Mouse (Mus musculus): ENCODE data around the gene Tspan6.

Tspan6 gene

DNA sequence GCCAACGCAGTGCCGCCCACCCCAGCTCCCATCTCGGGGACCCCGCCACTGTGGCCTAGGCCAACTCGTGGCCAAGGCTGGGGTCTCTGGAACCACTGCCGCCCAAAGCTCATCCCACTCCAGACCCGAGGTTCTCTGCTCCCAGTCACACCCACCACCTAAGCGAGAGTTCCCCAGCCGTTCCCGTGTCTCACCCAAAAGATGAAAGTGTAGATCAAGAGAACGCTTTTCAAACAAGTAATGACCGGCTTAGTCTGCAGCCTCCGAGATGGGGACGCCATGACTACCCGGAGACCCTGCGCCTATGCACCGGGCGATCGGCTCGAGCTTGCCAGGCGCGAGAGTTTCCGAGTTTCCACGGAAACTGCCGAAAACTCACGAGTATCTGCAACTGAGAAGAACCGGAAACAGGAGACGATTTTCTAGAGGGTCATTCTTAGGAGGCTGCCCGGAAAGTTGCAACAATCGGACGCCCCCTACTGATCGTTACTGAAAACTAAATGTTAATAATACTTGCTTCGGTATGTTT, at the start of gene Tspan6:
Tspan6 (minus strand) TSS at position 416 of the 529 bp plus-strand sequence.
- DNase-seq, result peak; percentile 57 to 67

DNA sequence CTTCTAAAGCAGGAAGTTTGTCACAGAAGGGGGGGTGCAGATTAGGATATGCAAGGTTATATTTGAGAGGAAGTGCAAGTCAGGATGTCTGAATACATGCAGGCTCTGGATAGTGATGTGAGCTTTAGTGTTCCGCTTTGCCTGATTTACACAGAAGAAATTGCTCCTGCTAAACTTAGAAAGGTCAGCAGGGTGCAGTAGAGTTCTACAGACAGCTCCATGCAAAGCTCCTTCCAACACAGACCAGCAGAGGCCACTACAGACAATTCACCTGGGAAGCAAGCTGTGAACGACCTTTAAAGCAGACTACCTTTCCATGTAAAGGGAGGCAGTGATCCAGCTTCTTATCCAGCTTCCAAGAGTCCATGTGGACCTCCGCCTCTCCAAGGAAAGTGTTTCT, 49.2 kb upstream of the Tspan6 start:
- peak; percentile 20 to 51 for DNase-seq

DNA sequence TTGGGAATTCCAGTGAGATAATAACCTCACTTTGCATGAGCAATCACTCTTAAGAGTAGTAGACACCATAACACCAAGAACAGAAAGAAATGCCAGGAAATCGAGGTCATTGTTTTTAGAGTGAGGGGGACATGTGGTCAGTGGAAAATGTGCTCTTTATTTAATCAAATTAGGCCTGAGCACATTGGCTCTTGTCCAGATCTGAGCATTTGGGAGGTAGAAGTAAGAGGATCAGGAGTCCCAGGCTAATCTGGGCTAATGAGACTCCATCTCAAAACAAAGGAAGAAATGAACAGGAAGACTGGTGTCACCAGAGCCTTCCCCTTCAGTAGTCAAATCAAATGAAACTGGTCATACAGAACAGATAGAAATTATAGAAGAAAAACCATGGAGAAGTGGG, 41.3 kb upstream of the Tspan6 start:
- DNase-seq, result no peak

DNA sequence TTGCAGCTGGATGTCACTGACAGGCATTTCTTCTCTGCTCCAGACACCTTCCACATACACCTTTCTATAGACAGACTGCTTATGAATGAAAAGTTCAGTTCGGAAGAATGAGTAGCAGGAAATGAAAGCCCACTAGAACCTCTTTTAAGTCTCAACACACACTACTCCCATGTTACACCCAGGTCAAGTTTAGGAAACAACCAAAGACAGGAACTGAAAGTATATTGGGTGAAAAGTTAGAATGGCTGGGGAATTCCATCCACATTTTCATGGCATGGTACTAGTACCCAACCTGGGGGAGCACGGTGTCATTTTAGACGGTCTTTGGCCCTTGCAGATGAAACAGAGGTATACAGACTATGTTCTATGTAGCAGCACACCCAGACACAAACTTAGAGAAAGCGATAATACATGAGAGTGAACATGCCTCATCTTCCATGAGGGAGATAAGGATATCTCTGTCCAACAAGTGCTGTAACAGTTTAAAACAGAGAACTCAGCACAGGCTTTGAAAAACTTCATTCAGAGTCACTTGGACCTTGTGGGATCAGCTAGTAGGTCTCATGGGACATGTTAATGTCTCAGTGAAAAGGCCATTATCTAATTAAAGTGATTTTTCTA, 38.5 kb upstream of the Tspan6 start:
- no peak for DNase-seq

DNA sequence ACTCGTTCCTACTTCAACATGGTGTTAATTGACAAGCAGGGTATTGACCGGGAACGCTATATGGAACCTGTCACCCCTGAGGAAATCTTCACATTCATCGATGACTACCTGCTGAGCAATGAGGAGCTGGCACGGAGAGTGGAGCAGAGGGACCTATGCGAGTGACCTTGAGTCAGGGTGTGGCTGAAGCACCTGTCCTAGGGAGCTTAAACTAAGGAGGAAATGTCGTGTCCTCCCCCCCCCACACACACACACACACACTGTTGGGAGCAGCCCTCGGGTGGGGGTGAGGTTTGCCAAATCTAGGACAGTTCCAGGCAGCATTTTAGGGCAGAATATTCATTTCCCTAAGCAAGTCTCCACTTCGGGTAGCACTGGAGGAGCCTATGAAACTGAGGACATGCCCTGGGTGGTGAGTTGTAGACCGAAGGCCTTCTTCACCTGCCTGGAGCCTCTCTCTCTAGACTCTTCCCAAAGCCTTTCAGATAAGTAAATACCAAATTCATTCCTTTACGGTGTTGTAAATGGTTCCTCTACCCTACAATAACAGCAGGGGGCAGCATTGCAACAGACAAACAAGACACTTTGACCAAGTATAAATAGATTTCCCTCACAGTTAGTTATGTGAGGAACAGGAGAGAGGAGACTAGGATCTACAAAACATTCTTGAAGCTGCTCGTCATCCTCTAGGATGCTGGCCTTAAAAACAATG, 33.2 kb upstream of the Tspan6 start:
- DNase-seq, result peak in 1 of 2 experiments; percentile 33

DNA sequence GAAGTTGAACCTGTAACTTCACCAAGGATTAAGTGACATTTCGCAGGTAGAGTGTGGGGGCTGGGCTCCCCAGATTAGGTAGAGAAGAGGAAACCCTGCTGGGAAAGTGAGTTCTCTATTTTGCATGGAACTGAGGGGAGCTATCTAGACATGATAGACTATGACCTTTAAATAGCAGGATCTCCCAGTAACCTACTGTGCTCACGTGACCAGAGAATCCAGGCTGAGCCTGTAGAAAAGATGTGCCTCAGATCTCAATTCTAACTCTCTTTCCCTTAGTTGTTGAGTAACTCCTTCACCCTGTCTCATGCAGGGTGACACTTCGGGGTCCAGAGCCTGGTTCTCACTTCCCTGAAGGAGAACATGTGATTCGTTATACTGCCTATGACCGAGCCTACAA, 28.5 kb upstream of the Tspan6 start:
- no peak for DNase-seq

DNA sequence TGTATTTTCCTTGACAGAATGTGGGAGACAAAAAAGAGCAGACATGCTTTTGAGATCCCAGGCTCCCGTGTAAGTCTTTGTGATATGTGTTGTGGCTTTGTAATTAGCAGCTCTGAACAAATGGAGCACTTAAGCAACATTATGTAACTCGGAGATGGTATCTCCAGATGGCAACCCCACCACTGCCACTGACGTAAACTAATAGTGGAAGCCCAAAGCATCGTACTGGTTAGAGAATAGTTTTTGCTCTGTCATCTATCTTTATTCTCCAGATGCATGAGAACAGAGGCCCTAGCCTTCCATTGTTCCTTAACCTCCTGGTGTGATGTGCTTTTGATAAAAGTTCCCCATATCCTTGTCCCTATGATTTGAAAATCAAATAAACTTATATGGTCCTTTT, 23.0 kb upstream of the Tspan6 start:
- no peak for DNase-seq

DNA sequence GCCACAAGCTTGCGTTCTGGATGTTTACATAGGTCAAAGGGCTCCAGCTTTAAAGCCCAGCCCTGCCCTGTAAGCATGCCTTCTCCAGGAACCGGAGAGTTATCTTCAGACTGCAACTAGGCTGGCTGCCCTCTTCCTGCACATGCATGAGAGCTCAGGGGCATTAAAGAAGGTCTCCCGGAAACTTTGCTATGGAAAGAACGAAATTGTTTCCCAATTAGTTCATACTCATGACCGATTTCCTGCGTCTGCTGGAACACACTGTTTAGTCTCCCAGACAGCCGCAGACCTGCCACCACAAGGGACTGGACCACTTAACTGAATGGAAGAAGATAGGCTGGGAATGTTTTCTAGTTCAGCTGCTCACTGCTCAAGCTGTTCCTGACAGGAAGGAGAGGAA, 16.0 kb upstream of the Tspan6 start:
- DNase-seq, result no peak

DNA sequence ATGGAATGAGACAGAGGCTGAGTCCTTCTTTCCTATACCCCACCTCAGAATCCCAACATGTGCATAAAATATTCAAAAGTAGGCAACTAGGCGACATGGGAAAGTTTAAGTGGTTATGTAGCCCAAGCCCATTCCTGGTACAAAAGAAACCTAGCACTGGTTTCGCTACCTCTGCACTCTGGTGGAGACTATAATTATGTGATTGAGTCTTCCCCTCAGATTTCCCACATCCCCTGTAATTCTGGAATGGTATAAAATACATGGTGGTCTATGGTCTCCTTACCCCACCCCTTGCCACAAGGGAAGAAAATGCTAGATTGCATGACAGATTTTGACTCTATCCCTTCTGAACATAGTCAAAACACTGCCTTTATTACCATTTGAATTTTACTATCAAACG, 14.8 kb upstream of the Tspan6 start:
- DNase-seq, result no peak

DNA sequence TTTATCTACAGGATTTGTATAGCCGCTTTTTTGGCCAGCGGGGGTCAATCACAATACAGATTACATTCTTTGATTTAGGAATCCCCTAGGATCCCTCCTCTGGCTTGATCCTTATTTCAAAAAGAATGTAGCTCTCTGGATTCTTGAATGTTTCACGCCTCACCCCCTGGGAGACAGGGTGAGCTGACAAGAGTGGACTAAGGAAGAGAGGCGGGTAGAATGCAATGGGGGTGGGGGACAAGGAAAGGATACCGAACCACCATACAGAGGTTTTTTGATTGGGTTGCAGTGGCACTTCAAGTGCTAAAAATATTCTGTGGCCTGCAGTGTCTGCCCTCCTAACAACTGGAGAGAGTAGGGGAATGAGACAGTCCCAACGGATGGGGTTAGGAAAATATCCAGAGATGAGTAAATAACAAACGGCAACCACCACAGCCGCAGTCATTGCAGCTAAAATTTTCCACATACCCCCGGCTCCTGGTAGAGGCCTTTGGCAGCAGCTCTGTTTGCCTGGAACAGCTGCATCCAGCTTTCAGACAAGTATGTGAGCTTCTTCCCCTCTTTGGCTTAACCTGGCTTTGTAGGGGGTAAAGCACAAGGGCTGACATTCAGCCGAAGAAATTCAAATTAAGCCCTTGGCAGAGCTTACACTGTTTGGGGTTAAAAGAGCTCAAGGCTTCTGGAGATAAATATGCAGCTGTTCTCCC, 13.3 kb upstream of the Tspan6 start:
- peak; percentile 11 to 21 for DNase-seq

DNA sequence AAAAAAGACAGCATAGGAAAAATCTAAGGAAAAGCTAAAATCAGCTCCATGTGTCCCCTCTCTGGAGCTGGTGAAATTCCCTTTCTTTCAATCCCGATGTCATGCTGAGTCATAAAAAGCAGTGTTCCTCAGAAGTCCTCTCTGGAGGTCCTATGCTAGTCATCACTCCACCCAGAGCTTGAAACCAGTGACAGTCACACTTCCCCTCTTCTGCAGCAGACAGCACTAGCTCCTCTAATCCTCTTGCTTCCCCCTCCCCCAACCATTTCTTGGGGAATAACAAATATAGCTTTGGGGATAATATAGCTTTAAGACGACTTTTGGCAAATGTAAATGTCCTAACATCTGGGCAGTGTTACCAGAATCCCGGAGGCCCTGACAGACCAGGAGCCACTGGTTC, 10.0 kb upstream of the Tspan6 start, which contains the start of gene Srpx2:
Srpx2 (plus strand) TSS at position 166 of the 400 bp plus-strand sequence.
- DNase-seq, result no peak

DNA sequence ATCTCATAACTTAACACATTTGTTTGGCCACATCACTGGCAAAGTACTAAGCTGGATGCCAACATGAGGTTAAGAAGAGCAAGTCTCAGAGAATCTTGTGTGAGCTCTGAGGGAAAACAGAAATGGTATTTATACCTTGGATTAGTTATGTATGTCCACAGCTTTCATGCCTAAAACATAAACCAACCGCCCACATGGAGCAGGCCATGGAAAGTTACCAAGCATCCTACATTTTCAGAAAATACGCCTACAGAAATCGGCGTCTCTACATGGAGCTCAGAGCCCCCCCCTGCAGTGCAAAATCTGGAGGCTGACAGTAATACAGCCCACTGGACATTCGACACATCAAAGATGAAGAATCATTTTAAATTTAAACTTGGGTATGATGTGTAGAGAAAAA, 10.1 kb downstream of the Tspan6 start:
- no peak for DNase-seq

DNA sequence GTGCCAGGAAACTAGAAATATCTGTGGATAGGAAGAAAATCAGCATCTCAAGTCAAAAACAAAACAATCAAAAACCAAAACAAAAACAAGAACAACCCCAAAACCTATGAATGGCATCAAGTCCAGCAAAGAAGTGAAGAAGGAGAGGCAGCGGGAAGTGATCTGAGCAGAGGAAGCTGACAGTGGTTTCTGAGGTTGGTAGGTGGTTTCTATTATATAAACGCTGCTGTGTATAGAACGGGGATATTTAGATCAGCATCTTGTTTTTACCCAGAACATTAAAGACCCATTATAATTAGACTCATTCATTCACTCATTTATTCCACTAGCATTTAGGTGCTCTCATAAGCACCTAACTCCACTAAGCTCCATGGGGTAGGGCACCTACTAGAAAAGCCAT, 10.9 kb downstream of the Tspan6 start:
- DNase-seq, result no peak

DNA sequence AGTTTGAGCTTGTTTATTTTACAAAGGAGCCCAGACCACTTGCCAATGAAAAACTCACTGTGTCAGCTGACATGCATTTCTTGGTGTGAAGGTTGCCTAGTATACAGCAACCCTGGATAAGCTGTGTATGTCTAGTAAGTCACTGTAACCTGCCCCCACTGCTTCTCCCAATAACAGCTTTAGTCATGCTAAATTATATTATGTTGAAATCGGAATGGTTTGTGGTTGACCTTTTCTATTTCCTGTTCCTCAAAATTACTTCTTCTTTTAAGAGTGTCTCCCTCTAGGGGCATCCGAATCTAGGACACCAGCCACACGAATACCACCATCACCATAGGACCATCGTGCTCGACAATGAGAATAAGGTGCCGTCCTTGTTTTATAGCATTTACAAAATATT, 28.5 kb downstream of the Tspan6 start:
- DNase-seq, result no peak

DNA sequence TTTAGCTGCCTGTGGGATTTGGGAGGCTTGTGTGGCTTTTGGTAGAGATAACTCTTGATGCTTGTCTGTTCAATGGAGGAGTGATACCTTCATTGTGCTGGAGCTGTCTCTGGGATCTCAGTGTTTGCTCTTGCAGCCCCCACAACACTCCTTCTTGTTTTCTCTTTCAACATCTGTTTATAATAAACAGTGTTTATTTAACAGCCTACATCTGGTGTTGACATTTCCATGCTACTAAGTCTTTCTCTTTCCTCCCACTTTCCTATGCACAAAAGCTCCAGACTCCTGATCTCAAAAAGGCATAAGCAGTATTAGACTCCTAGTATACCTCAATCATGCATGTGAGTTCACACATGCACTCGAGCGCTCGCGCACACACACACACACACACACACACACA, 44.6 kb downstream of the Tspan6 start:
- DNase-seq, result no peak

DNA sequence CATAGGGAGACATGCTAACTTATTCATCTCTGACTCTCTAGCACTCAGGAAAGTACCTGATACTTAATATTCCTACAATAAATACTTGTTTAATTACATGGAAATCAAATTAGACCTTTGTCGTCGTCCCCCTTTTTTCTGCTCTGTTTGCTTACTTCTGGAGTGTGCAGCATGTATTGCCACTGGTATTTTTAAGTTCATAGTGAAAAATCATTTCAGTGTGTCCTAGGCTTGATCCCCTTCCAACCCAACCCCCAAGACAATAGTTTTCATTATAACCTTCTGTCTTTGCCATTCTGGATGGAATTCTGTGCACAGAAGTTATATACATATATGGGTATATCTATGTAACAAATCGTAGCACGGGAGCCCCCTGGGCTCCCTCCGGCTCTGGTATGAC, 47.5 kb downstream of the Tspan6 start, which contains the start of gene Tnmd:
Tnmd (plus strand) TSS at position 301 of the 400 bp plus-strand sequence.
- no peak for DNase-seq
